Mouse (Mus musculus) embryonic facial prominence, embryonic 11.5 days (tissue): Measurements from ENCODE around the gene Uspl1. TPM values are rescaled to one million over a fixed set of nuclear protein-coding genes. Genes with fewer than 3 reads are reported as not detected.

Experiments used
- ATAC-seq: fragments of 200-750 bp; cut with Nextera tagmentation; replicated peaks from 2 replicates; pipeline ENCODE4 v1.8.0; 2017; ENCODE audit warnings: low read depth; ENCODE audit not compliant: insufficient number of reproducible peaks, low FRiP score, low TSS enrichment
- DNase-seq: peaks from one replicate; pipeline ENCODE4 v3.0.0-alpha.2; 2015; ENCODE audit warnings: low spot score
- H3K27ac ChIP-seq: fragments of 300-500 bp; sonication (generic); replicated peaks from 2 replicates; pipeline ENCODE4 v1.5.1; 2014; ENCODE audit warnings: mild to moderate bottlenecking, low read depth, low read length, control low read depth
- H3K27me3 ChIP-seq: fragments of 300-500 bp; sonication (generic); 2 replicates; pipeline ENCODE4 v1.6.1; 2014; ENCODE audit warnings: mild to moderate bottlenecking, low read length, moderate library complexity, mixed read lengths; ENCODE audit not compliant: control insufficient read depth, insufficient read depth
- H3K36me3 ChIP-seq: fragments of 300-500 bp; sonication (generic); replicated peaks from 2 replicates; pipeline ENCODE4 v1.6.1; 2014; ENCODE audit warnings: low read depth, mild to moderate bottlenecking, low read length, moderate library complexity, mixed read lengths; ENCODE audit not compliant: control insufficient read depth, insufficient read depth
- H3K4me1 ChIP-seq: fragments of 300-500 bp; sonication (generic); 2 replicates; pipeline ENCODE4 v1.6.1; 2014; ENCODE audit warnings: low read length, mixed read lengths; ENCODE audit not compliant: control insufficient read depth, insufficient read depth
- H3K4me2 ChIP-seq: fragments of 300-500 bp; sonication (generic); 2 replicates; pipeline ENCODE4 v1.6.1; 2014; ENCODE audit warnings: low read depth, mild to moderate bottlenecking, control low read depth, low read length, moderate library complexity
- H3K4me3 ChIP-seq: fragments of 300-500 bp; sonication (generic); 2 replicates; pipeline ENCODE4 v1.5.1; 2014; ENCODE audit warnings: low read depth, low read length, control low read depth
- H3K9ac ChIP-seq: fragments of 300-500 bp; sonication (generic); replicated peaks from 2 replicates; pipeline ENCODE4 v1.6.1; 2014; ENCODE audit warnings: mild to moderate bottlenecking, control low read depth, low read length
- H3K9me3 ChIP-seq: fragments of 300-500 bp; sonication (generic); replicated peaks from 2 replicates; pipeline ENCODE4 v1.6.1; 2016; ENCODE audit warnings: mild to moderate bottlenecking, low read length, inconsistent platforms, mixed read lengths; ENCODE audit not compliant: control insufficient read depth
- WGBS: fragments of 180-500 bp; shearing (Covaris S2); extraction: QIAGEN DNeasy Blood & Tissue Kit; methylation state at CpG from one replicate; pipeline ENCODE4 v1.1.7; 2014; 5-methylcytosine and 5-hydroxymethylcytosine counted together
- polyA plus RNA-seq: library from polyadenylated mRNA; unstranded; fragments of >200 nt; fragmentation: Nextera tagmentation; extraction: Ambion mirVana; gene quantifications from 2 replicates; pipeline ENCODE4 v1.2.1, GENCODE M21; 2014

The Uspl1 gene
- polyA plus RNA-seq, 1 experiment from 2014 or later, result 82.1 TPM

DNA sequence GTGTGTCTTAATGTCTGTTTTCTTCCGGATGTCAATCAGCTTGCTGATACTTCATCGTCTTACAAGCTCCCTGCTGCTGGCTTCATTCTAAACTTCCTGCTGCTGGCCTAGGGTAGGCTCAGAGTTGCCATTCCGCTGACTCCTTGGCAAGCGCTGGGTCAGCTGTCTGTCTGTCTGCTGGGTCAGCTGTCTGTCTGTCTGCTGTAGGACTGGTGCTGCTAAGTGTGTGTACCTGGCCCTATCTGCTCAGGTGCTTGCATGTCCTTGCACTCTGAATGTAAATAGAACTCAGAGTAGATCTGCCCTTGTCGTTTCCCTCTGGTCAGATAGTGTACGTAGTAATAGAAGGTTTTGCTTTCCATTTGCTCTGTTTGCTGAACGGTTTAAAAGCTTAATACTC lies 20.7 kb downstream of the Uspl1 start:
- H3K27me3 ChIP-seq, result no peaks in the 10 kb centered on the region
- H3K9ac ChIP-seq, result no peak overlapping the region
- DNase-seq (no peak), ATAC-seq (no peak)
- H3K4me3 ChIP-seq, result no peak overlapping the region
- H3K9me3 ChIP-seq, result no peaks in the 10 kb centered on the region
- H3K4me2 ChIP-seq, result no peak overlapping the region
- peaks cover 18% of the 10 kb centered on the region for H3K36me3 ChIP-seq
- WGBS, result 93% methylated on average over 7 of the region's 7 CpGs
- H3K27ac ChIP-seq, result no peak overlapping the region
- H3K4me1 ChIP-seq, result no peaks in the 10 kb centered on the region

GRCm38 (mm10) chr5:149205265-149205664 lies 21.1 kb downstream of the Uspl1 start:
- Histone ChIP-seq H3K9ac (no peak overlapping the region), H3K4me3 (no peak overlapping the region), H3K27ac (no peak overlapping the region), H3K9me3 (no peaks in the 10 kb centered on the region), H3K4me2 (no peak overlapping the region), H3K27me3 (no peaks in the 10 kb centered on the region), H3K36me3 (peaks cover 18% of the 10 kb centered on the region), H3K4me1 (no peaks in the 10 kb centered on the region)
- WGBS, result 79% methylated on average over 8 of the region's 8 CpGs
- ATAC-seq, result no peak
- DNase-seq, result no peak

- Histone ChIP-seq H3K4me3 (no peak overlapping the region), H3K9ac (no peak overlapping the region), H3K9me3 (no peaks in the 10 kb centered on the region), H3K36me3 (peaks cover 18% of the 10 kb centered on the region), H3K27ac (no peak overlapping the region), H3K4me2 (no peak overlapping the region), H3K27me3 (no peaks in the 10 kb centered on the region), H3K4me1 (no peaks in the 10 kb centered on the region)
- ATAC-seq, result no peak
- DNase-seq, result no peak
- 87% methylated on average over 5 of the region's 5 CpGs for WGBS
These were observed 22.1 kb downstream of the Uspl1 start for GRCm38 (mm10) chr5:149206286-149206685.

DNA sequence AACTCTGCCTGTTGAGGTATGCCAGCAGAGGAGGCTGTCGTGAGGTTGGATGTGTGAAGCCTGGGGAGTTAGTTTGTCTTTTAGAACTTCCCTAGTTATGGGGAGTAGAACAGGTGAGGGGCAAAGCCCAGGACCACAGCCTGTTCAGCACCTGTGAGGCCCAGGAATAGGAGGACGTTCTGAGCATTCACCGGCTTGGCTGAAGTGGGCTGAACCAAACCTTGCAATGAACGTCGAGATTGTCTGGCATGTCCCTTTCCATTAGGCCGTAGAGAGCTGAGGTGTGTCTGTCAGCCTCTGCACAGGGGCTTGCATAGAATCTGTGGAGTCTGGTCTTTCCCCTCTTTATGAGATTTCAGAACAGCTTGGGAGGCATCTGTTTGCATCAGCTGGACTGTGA lies 23.5 kb downstream of the Uspl1 start:
- Histone ChIP-seq H3K4me3 (no peak overlapping the region), H3K27ac (no peak overlapping the region), H3K36me3 (peaks cover 18% of the 10 kb centered on the region), H3K4me2 (no peak overlapping the region), H3K4me1 (no peaks in the 10 kb centered on the region), H3K9ac (no peak overlapping the region), H3K27me3 (no peaks in the 10 kb centered on the region), H3K9me3 (no peaks in the 10 kb centered on the region)
- no peak for ATAC-seq
- DNase-seq, result no peak
- 92% methylated on average over 6 of the region's 6 CpGs for WGBS

DNA sequence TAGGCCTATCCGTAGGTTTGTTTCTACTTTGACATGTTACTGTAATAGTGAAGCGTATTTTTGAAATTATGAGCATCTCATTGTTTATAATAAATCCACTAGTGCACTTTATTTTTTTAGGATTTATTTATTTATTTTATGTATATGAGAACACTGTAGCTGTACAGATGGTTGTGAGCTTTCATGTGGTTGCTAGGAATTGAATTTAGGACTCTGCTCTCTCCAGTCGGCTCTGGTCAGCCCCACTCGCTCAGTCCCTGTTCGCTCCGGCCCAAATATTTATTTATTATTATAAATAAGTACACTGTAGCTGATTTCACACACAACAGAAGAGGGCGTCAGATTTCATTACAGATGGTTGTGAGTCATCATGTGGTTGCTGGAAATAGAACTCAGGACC lies 24.6 kb downstream of the Uspl1 start:
- DNase-seq (no peak), ATAC-seq (no peak)
- H3K4me3 ChIP-seq, result no peak overlapping the region
- no peak overlapping the region for H3K27ac ChIP-seq
- peaks cover 14% of the 10 kb centered on the region for H3K36me3 ChIP-seq
- WGBS, result 83% methylated on average over 7 of the region's 7 CpGs
- no peak overlapping the region for H3K9ac ChIP-seq
- no peak overlapping the region for H3K4me2 ChIP-seq
- no peaks in the 10 kb centered on the region for H3K9me3 ChIP-seq
- H3K27me3 ChIP-seq, result no peaks in the 10 kb centered on the region
- no peaks in the 10 kb centered on the region for H3K4me1 ChIP-seq

DNA sequence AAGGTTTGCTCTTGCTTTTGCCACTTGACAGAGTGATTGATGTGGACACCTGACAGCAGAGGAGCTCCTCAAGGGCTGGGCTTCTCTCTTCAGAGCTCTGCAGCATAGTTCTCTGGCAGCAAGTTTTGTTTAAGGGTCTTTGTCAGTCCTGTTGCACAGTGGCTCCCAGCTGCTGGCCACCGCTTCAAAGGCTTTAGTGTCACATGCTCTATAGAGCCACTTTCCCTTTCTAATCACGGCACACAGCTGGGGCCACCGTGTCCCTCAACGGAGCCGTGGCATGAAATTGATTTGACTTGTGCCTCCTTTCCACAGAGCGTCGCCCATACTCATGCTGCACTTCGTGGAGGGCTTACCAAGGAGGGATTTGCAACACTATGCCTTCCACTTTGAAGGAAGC lies 25.2 kb downstream of the Uspl1 start:
- peak; percentile 81 for ATAC-seq
- Histone ChIP-seq H3K4me1 (no peaks in the 10 kb centered on the region), H3K4me2 (no peak overlapping the region), H3K9ac (no peak overlapping the region), H3K27ac (no peak overlapping the region), H3K27me3 (no peaks in the 10 kb centered on the region), H3K9me3 (no peaks in the 10 kb centered on the region), H3K36me3 (peaks cover 11% of the 10 kb centered on the region), H3K4me3 (no peak overlapping the region)
- 54% methylated on average over 8 of the region's 8 CpGs for WGBS
- DNase-seq, result peak; percentile 25

DNA sequence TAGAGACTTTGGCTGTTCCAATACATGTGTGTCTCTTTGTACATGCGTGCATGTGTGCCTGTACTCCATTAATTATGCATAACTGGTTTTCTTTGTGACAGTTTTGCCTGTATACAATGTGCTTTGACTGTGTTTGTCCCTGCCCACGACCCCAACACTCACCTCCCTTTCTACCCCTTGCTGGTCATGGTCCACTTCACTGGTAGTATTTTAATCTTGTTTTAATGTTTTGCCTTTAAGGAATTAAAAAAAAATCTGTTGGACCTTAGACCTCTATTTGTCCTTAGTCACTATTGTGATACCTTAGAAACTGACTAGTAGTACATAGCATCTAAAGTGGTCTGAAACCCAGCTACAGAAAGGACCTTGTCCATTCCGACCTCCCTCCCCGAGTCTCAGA lies 26.9 kb downstream of the Uspl1 start:
- Histone ChIP-seq H3K36me3 (peaks cover 6% of the 10 kb centered on the region), H3K9me3 (no peaks in the 10 kb centered on the region), H3K4me1 (no peaks in the 10 kb centered on the region), H3K4me2 (no peak overlapping the region), H3K4me3 (no peak overlapping the region), H3K27me3 (no peaks in the 10 kb centered on the region), H3K27ac (no peak overlapping the region), H3K9ac (no peak overlapping the region)
- DNase-seq (no peak), ATAC-seq (no peak)
- 90% methylated on average over 4 of the region's 4 CpGs for WGBS

- Histone ChIP-seq H3K9me3 (no peaks in the 10 kb centered on the region), H3K36me3 (peaks cover 6% of the 10 kb centered on the region), H3K9ac (no peak overlapping the region), H3K4me1 (no peaks in the 10 kb centered on the region), H3K27me3 (no peaks in the 10 kb centered on the region), H3K4me2 (no peak overlapping the region), H3K4me3 (no peak overlapping the region), H3K27ac (no peak overlapping the region)
- DNase-seq (no peak), ATAC-seq (no peak)
- 82% methylated on average over 4 of the region's 4 CpGs for WGBS
These were observed 28.7 kb downstream of the Uspl1 start for GRCm38 (mm10) chr5:149212806-149213205.
